Mouse (Mus musculus) midbrain, embryonic 13.5 days (tissue): ENCODE measurements around the gene Slc4a11. TPM values are rescaled to one million over a fixed set of nuclear protein-coding genes. Genes with fewer than 3 reads are reported as not detected.

Experiments
- ATAC-seq: fragments of 200-750 bp; cut with Nextera tagmentation; 2 replicates; pipeline ENCODE4 v1.8.0; 2017; ENCODE audit warnings: mild to moderate bottlenecking, moderate TSS enrichment, moderate library complexity
- H3K27ac ChIP-seq: fragments of 300-500 bp; sonication (generic); 2 replicates; pipeline ENCODE4 v1.5.1; 2015; ENCODE audit warnings: inconsistent platforms, mild to moderate bottlenecking, moderate library complexity
- H3K27me3 ChIP-seq: fragments of 300-500 bp; sonication (generic); 2 replicates; pipeline ENCODE4 v1.6.1; 2015; ENCODE audit warnings: mild to moderate bottlenecking, inconsistent platforms
- H3K36me3 ChIP-seq: fragments of 300-500 bp; sonication (generic); 2 replicates; pipeline ENCODE4 v1.6.1; 2015; ENCODE audit warnings: mild to moderate bottlenecking, inconsistent platforms
- H3K4me1 ChIP-seq: fragments of 300-500 bp; sonication (generic); replicated peaks from 2 replicates; pipeline ENCODE4 v1.6.1; 2015; ENCODE audit warnings: inconsistent platforms
- H3K4me2 ChIP-seq: fragments of 300-500 bp; sonication (generic); replicated peaks from 2 replicates; pipeline ENCODE4 v1.6.1; 2015; ENCODE audit warnings: moderate library complexity, mild to moderate bottlenecking, inconsistent platforms
- H3K4me3 ChIP-seq: fragments of 300-500 bp; sonication (generic); replicated peaks from 2 replicates; pipeline ENCODE4 v1.5.1; 2015; ENCODE audit warnings: mild to moderate bottlenecking, inconsistent platforms
- H3K9ac ChIP-seq: fragments of 300-500 bp; sonication (generic); replicated peaks from 2 replicates; pipeline ENCODE4 v1.6.1; 2015; ENCODE audit warnings: mild to moderate bottlenecking, inconsistent platforms
- H3K9me3 ChIP-seq: fragments of 300-500 bp; sonication (generic); 2 replicates; pipeline ENCODE4 v1.6.1; 2016; ENCODE audit warnings: mild to moderate bottlenecking, inconsistent platforms
- WGBS: fragments of 180-500 bp; shearing (Covaris S2); methylation state at CpG from one replicate; pipeline ENCODE4 v1.1.7; 2015; 5-methylcytosine and 5-hydroxymethylcytosine counted together
- polyA plus RNA-seq: library from polyadenylated mRNA; unstranded; fragments of >200 nt; fragmentation: Nextera tagmentation; extraction: Ambion mirVana; gene quantifications from 2 replicates; pipeline ENCODE4 v1.2.1, GENCODE M21; 2015

Slc4a11 gene
- polyA plus RNA-seq, 1 experiment from 2014 or later, result 0.61 TPM

GRCm38 (mm10) chr2:130642684-130643369 is 54.5 kb downstream of the Slc4a11 start, which contains the start of gene Lzts3:
Lzts3 (minus strand) TSS chr2:130642803.
- ATAC-seq, result peak; percentile 97

GRCm38 (mm10) chr2:130642197-130642660 is 55.1 kb downstream of the Slc4a11 start:
- Histone ChIP-seq H3K4me3 (peak overlapping the region; percentile 73), H3K9ac (peak overlapping the region; percentile 83), H3K36me3 (no peaks in the 10 kb centered on the region), H3K9me3 (no peaks in the 10 kb centered on the region), H3K27me3 (peaks cover 33% of the 10 kb centered on the region), H3K4me1 (peaks cover 15% of the 10 kb centered on the region), H3K27ac (0 out of 2 replicates have a peak overlapping the region, but pooled peaks have one; percentile 47), H3K4me2 (peak overlapping the region; percentile 90)
- under 1% methylated on average over 26 of the region's 27 CpGs for WGBS
- ATAC-seq, result peak; percentile 80

More at GRCm38 (mm10) chr2:130642684-130643369, 54.5 kb downstream of the Slc4a11 start, which contains the start of gene Lzts3:
- H3K4me3 ChIP-seq, result peak within 1 kb of the TSS; percentile 73
- 4% methylated on average over 33 of the region's 40 CpGs for WGBS
- H3K4me2 ChIP-seq, result peak within 1 kb of the TSS; percentile 90
- H3K36me3 ChIP-seq, result no peaks in the 10 kb centered on the region
- peaks cover 15% of the 10 kb centered on the region for H3K4me1 ChIP-seq
- H3K9ac ChIP-seq, result peak within 1 kb of the TSS; percentile 83
- peaks cover 27% of the 10 kb centered on the region for H3K27me3 ChIP-seq
- H3K27ac ChIP-seq, result peak within 1 kb of the TSS; percentile 47; the same call in 1 of the 2 replicates
- H3K9me3 ChIP-seq, result no peaks in the 10 kb centered on the region

GRCm38 (mm10) chr2:130641351-130642025 is 55.8 kb downstream of the Slc4a11 start:
- ATAC-seq, result no peak
- peaks cover 41% of the 10 kb centered on the region for H3K27me3 ChIP-seq
- peak overlapping the region; percentile 83 for H3K9ac ChIP-seq
- no peaks in the 10 kb centered on the region for H3K36me3 ChIP-seq
- no peaks in the 10 kb centered on the region for H3K9me3 ChIP-seq
- peaks cover 15% of the 10 kb centered on the region for H3K4me1 ChIP-seq
- H3K27ac ChIP-seq, result no peak overlapping the region
- 73% methylated on average over 6 of the region's 6 CpGs for WGBS
- peak overlapping the region; percentile 90 for H3K4me2 ChIP-seq
- H3K4me3 ChIP-seq, result peak overlapping the region; percentile 73

GRCm38 (mm10) chr2:130639276-130639675 is 58.0 kb downstream of the Slc4a11 start:
- Histone ChIP-seq H3K27ac (no peak overlapping the region), H3K27me3 (peaks cover 63% of the 10 kb centered on the region)
- WGBS, result 85% methylated on average over 6 of the region's 6 CpGs

GRCm38 (mm10) chr2:130638101-130638611 is 59.2 kb downstream of the Slc4a11 start:
- no peak overlapping the region for H3K27ac ChIP-seq
- no peaks in the 10 kb centered on the region for H3K9me3 ChIP-seq
- no peak for ATAC-seq
- no peak overlapping the region for H3K9ac ChIP-seq
- no peak overlapping the region for H3K4me3 ChIP-seq
- H3K27me3 ChIP-seq, result peaks cover 73% of the 10 kb centered on the region
- no peaks in the 10 kb centered on the region for H3K36me3 ChIP-seq
- no peak overlapping the region for H3K4me2 ChIP-seq
- peaks cover 39% of the 10 kb centered on the region for H3K4me1 ChIP-seq
- WGBS, result 35% methylated on average over 16 of the region's 16 CpGs

More at GRCm38 (mm10) chr2:130639276-130639675, 58.0 kb downstream of the Slc4a11 start:
- H3K36me3 ChIP-seq, result no peaks in the 10 kb centered on the region
- H3K9me3 ChIP-seq, result no peaks in the 10 kb centered on the region
- ATAC-seq, result no peak
- no peak overlapping the region for H3K4me2 ChIP-seq
- peaks cover 33% of the 10 kb centered on the region for H3K4me1 ChIP-seq
- no peak overlapping the region for H3K4me3 ChIP-seq
- H3K9ac ChIP-seq, result no peak overlapping the region

- peak overlapping the region; percentile 67; the same call in 1 of the 2 replicates for H3K9ac ChIP-seq
- WGBS, result 10% methylated on average over 21 of the region's 21 CpGs
- no peak overlapping the region for H3K27ac ChIP-seq
- H3K27me3 ChIP-seq, result peaks cover 81% of the 10 kb centered on the region
- ATAC-seq, result no peak
- H3K36me3 ChIP-seq, result no peaks in the 10 kb centered on the region
- no peaks in the 10 kb centered on the region for H3K9me3 ChIP-seq
- peak overlapping the region; percentile 59 for H3K4me2 ChIP-seq
- no peak overlapping the region for H3K4me3 ChIP-seq
- peaks cover 33% of the 10 kb centered on the region for H3K4me1 ChIP-seq
These were observed 61.5 kb downstream of the Slc4a11 start for GRCm38 (mm10) chr2:130635847-130636246.

GRCm38 (mm10) chr2:130634739-130635411 is 62.4 kb downstream of the Slc4a11 start:
- 1% methylated on average over 38 of the region's 38 CpGs for WGBS
- no peak overlapping the region for H3K27ac ChIP-seq
- peak overlapping the region; percentile 67 for H3K9ac ChIP-seq
- H3K4me3 ChIP-seq, result peak overlapping the region; percentile 33
- no peaks in the 10 kb centered on the region for H3K36me3 ChIP-seq
- H3K27me3 ChIP-seq, result peaks cover 74% of the 10 kb centered on the region
- H3K9me3 ChIP-seq, result no peaks in the 10 kb centered on the region
- peak overlapping the region; percentile 59 for H3K4me2 ChIP-seq
- ATAC-seq, result peak; percentile 46
- peaks cover 33% of the 10 kb centered on the region for H3K4me1 ChIP-seq

Other genes starting within 250 kb of the Slc4a11 start
- gene Ptpra, start 247.2 kb downstream of the Slc4a11 start, polyA plus RNA-seq, result 112 and 126 TPM in 2 replicates
- 81.9 and 94.9 TPM in 2 replicates for gene Mrps26, start 133.8 kb downstream of the Slc4a11 start, polyA plus RNA-seq
- gene Oxt, start 121.3 kb downstream of the Slc4a11 start, polyA plus RNA-seq, result not detected in 2 replicates
- 0.88 TPM in 1 of 2 replicates, not detected in the other for gene Avp, start 115.0 kb downstream of the Slc4a11 start, polyA plus RNA-seq
- gene Fastkd5, start 67.5 kb downstream of the Slc4a11 start, polyA plus RNA-seq, result 13.8 and 13.9 TPM in 2 replicates
- 12.8 and 13.4 TPM in 2 replicates for gene Ubox5, start 67.5 kb downstream of the Slc4a11 start, polyA plus RNA-seq
- gene Lzts3, start 54.7 kb downstream of the Slc4a11 start, polyA plus RNA-seq, result 8.0 and 9.2 TPM in 2 replicates
- 60.2 and 62.0 TPM in 2 replicates for gene Ddrgk1, start 32.9 kb downstream of the Slc4a11 start, polyA plus RNA-seq
- 155 and 165 TPM in 2 replicates for gene Itpa, start 29.9 kb downstream of the Slc4a11 start, polyA plus RNA-seq
- 109 and 112 TPM in 2 replicates for gene 4930402H24Rik, start 208.9 kb upstream of the Slc4a11 start, polyA plus RNA-seq
- gene Atrn, start 209.0 kb upstream of the Slc4a11 start, polyA plus RNA-seq, result 11.9 and 12.9 TPM in 2 replicates